Mouse (Mus musculus): Measurements from ENCODE around the gene Stx17. TPM values are rescaled to one million over a fixed set of nuclear protein-coding genes. Genes with fewer than 3 reads are reported as not detected.

Stx17 gene
- polyA plus RNA-seq (2012; rRNA removed) = 4.3 and 5.0 TPM in 2 replicates

GRCm38 (mm10) chr4:48124773-48125469, at the start of gene Stx17:
Gene Stx17, plus strand, starts transcription at chr4:48124915.

Other genes with a start within 250 kb of the Stx17 start
- gene Nr4a3, start 79.8 kb upstream of the Stx17 start, polyA plus RNA-seq (2012; rRNA removed) = 5.8 and 8.1 TPM in 2 replicates
- gene Erp44, start 154.6 kb downstream of the Stx17 start, polyA plus RNA-seq (2012; rRNA removed) = 6.2 and 10.9 TPM in 2 replicates
- gene Invs, start 154.8 kb downstream of the Stx17 start, polyA plus RNA-seq (2012; rRNA removed) = 3.8 and 6.7 TPM in 2 replicates